Mouse (Mus musculus) neural tube, embryonic 11.5 days (tissue): ENCODE measurements around the gene Thsd4. TPM values are rescaled to one million over a fixed set of nuclear protein-coding genes. Genes with fewer than 3 reads are reported as not detected.

Experiments
- ATAC-seq: fragments of 200-750 bp; cut with Nextera tagmentation; 2 replicates; pipeline ENCODE4 v1.8.0; 2017; ENCODE audit warnings: moderate number of reproducible peaks, mild to moderate bottlenecking, moderate TSS enrichment, moderate library complexity; ENCODE audit not compliant: insufficient read depth, low FRiP score, low TSS enrichment
- DNase-seq: peaks from one replicate; pipeline ENCODE4 v3.0.0-alpha.2; 2015; ENCODE audit warnings: low spot score
- H3K27ac ChIP-seq: fragments of 300-500 bp; sonication (generic); 2 replicates; pipeline ENCODE4 v1.5.1; 2014; ENCODE audit warnings: low read depth, mild to moderate bottlenecking, low read length
- H3K27me3 ChIP-seq: fragments of 300-500 bp; sonication (generic); 2 replicates; pipeline ENCODE4 v1.6.1; 2014; ENCODE audit warnings: mild to moderate bottlenecking, low read length, mixed read lengths; ENCODE audit not compliant: control insufficient read depth, insufficient read depth
- H3K36me3 ChIP-seq: fragments of 300-500 bp; sonication (generic); 2 replicates; pipeline ENCODE4 v1.6.1; 2014; ENCODE audit warnings: mild to moderate bottlenecking, low read length, moderate library complexity, mixed read lengths; ENCODE audit not compliant: control insufficient read depth, insufficient read depth
- H3K4me1 ChIP-seq: fragments of 300-500 bp; sonication (generic); 2 replicates; pipeline ENCODE4 v1.6.1; 2014; ENCODE audit warnings: low read length, mixed read lengths; ENCODE audit not compliant: control insufficient read depth, insufficient read depth
- H3K4me2 ChIP-seq: fragments of 300-500 bp; sonication (generic); 2 replicates; pipeline ENCODE4 v1.6.1; 2014; ENCODE audit warnings: low read depth, mild to moderate bottlenecking, moderate library complexity
- H3K4me3 ChIP-seq: fragments of 300-500 bp; sonication (generic); 2 replicates; pipeline ENCODE4 v1.5.1; 2014; ENCODE audit warnings: low read depth, low read length
- H3K9ac ChIP-seq: fragments of 300-500 bp; sonication (generic); 2 replicates; pipeline ENCODE4 v1.6.1; 2014; ENCODE audit warnings: mild to moderate bottlenecking, low read length
- H3K9me3 ChIP-seq: fragments of 300-500 bp; sonication (generic); 2 replicates; pipeline ENCODE4 v1.6.1; 2016; ENCODE audit warnings: low read length; ENCODE audit not compliant: control insufficient read depth
- WGBS: fragments of 180-500 bp; shearing (Covaris S2); extraction: QIAGEN DNeasy Blood & Tissue Kit; methylation state at CpG from one replicate; pipeline ENCODE4 v1.1.7; 2014; 5-methylcytosine and 5-hydroxymethylcytosine counted together
- polyA plus RNA-seq: library from polyadenylated mRNA; unstranded; fragments of >200 nt; fragmentation: Nextera tagmentation; extraction: Ambion mirVana; gene quantifications from 2 replicates; pipeline ENCODE4 v1.2.1, GENCODE M21; 2014

The Thsd4 gene
- polyA plus RNA-seq, 1 experiment from 2014 or later: 5.4 TPM

DNA sequence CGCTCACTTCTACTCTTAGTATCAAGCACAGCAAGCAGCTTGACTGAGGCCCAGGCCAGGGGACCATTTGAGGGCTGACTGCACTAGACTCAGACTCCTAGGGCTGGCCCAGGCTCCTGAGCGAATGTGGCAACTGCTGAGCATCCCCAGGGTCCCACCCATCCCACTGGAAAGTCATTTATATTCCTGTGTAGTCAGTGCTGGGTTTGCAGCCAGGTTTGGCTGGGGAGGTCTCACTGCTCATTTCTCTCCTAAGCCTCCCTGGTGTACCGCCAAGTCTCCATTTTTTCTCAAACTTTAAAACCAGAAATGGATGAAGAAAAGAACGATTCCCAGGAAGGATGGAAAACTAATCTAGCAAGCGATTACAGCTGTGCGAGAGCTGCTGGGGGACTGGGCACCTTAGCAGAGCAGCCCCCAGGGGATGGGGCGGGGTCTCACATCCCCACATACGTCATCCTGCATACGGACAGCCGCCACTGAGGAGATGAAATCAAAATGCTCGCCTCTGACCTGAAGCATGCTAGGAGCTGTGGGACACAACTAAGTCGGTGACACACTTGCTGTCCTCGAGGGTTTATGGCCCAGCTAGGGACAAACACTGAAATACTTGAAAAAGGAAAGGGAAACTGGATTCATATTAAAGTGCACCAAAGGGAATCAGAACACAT, 67.3 kb downstream of the Thsd4 start:
- H3K4me1 ChIP-seq: peaks cover 3% of the 10 kb centered on the region; the same call in 1 of the 2 replicates
- H3K9me3 ChIP-seq: no peaks in the 10 kb centered on the region
- H3K36me3 ChIP-seq: no peaks in the 10 kb centered on the region
- H3K9ac ChIP-seq: no peak overlapping the region
- no peak for ATAC-seq
- WGBS: 78% methylated on average over 13 of the region's 13 CpGs
- H3K4me2 ChIP-seq: no peak overlapping the region
- H3K27ac ChIP-seq: no peak overlapping the region
- DNase-seq: no peak
- H3K27me3 ChIP-seq: no peaks in the 10 kb centered on the region
- H3K4me3 ChIP-seq: no peak overlapping the region

DNA sequence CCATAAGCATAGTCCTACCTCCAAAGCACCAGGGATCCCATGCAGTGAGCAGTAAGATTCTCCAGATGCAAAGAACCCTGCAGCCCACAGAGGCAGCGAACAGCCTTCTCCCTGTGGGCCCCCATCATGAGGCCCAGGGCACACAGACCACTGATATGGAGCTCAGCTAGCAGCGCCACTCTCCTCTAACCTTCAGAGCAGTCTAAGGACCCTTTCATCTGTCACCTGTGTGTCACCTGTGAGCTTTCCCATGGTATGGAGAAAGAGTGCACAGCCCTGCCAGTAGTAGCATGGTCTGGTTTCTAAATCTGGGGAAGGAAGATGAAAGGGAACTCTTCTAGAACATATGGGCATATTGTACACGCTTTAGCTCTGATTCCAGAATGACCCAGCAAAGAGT, 72.3 kb downstream of the Thsd4 start:
- no peak overlapping the region for H3K27ac ChIP-seq
- ATAC-seq (no peak), DNase-seq (no peak)
- WGBS: 80% methylated on average over 3 of the region's 3 CpGs
- H3K9ac ChIP-seq: no peak overlapping the region
- no peak overlapping the region for H3K4me2 ChIP-seq
- H3K4me3 ChIP-seq: no peak overlapping the region
- H3K36me3 ChIP-seq: no peaks in the 10 kb centered on the region
- no peaks in the 10 kb centered on the region; the same call in 1 of the 2 replicates for H3K4me1 ChIP-seq
- no peaks in the 10 kb centered on the region for H3K9me3 ChIP-seq
- H3K27me3 ChIP-seq: no peaks in the 10 kb centered on the region

GRCm38 (mm10) chr9:60445821-60446220, 76.0 kb downstream of the Thsd4 start:
- no peak for ATAC-seq
- Histone ChIP-seq H3K9me3 (no peaks in the 10 kb centered on the region), H3K27ac (no peak overlapping the region), H3K36me3 (no peaks in the 10 kb centered on the region), H3K4me2 (no peak overlapping the region), H3K9ac (no peak overlapping the region), H3K4me3 (no peak overlapping the region), H3K4me1 (no peaks in the 10 kb centered on the region), H3K27me3 (no peaks in the 10 kb centered on the region)
- WGBS: 85% methylated on average over 4 of the region's 4 CpGs
- no peak for DNase-seq

GRCm38 (mm10) chr9:60441274-60441902, 80.5 kb downstream of the Thsd4 start:
- 62% methylated on average over 10 of the region's 10 CpGs for WGBS
- no peak overlapping the region for H3K9ac ChIP-seq
- H3K4me1 ChIP-seq: no peaks in the 10 kb centered on the region
- ATAC-seq (no peak), DNase-seq (no peak)
- no peaks in the 10 kb centered on the region for H3K9me3 ChIP-seq
- no peak overlapping the region for H3K4me3 ChIP-seq
- H3K27ac ChIP-seq: no peak overlapping the region
- no peaks in the 10 kb centered on the region for H3K27me3 ChIP-seq
- H3K36me3 ChIP-seq: no peaks in the 10 kb centered on the region
- no peak overlapping the region for H3K4me2 ChIP-seq

DNA sequence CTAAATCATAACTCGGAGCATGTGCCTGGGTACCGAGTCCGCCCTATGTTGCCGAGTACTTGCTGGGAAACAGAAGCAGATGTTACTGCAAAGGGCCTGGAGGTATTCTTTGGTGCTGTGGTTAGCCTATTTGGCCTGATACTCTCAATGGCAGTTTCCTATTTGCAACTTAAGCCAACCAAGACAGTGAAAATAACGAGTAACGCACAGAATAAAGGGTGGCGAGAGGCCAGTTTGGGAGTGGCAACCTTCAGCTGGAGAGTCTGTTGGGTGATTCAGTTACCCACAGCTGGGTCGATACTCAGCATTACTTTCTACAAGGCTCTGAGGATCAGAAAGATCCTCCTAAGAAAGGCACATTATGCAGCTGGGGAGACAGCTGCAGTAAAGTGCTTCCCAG, 81.3 kb downstream of the Thsd4 start:
- no peaks in the 10 kb centered on the region for H3K27me3 ChIP-seq
- no peak overlapping the region for H3K27ac ChIP-seq
- ATAC-seq (no peak), DNase-seq (no peak)
- H3K9me3 ChIP-seq: no peaks in the 10 kb centered on the region
- H3K9ac ChIP-seq: no peak overlapping the region
- H3K4me1 ChIP-seq: no peaks in the 10 kb centered on the region
- H3K4me3 ChIP-seq: no peak overlapping the region
- H3K4me2 ChIP-seq: no peak overlapping the region
- H3K36me3 ChIP-seq: no peaks in the 10 kb centered on the region
- 93% methylated on average over 8 of the region's 8 CpGs for WGBS

GRCm38 (mm10) chr9:60436246-60436645, 85.6 kb downstream of the Thsd4 start:
- no peaks in the 10 kb centered on the region for H3K36me3 ChIP-seq
- ATAC-seq: no peak
- H3K4me2 ChIP-seq: no peak overlapping the region
- no peaks in the 10 kb centered on the region for H3K9me3 ChIP-seq
- H3K27me3 ChIP-seq: no peaks in the 10 kb centered on the region
- no peak overlapping the region for H3K9ac ChIP-seq
- H3K4me1 ChIP-seq: no peaks in the 10 kb centered on the region
- WGBS: 96% methylated on average over 3 of the region's 3 CpGs
- DNase-seq: no peak
- H3K27ac ChIP-seq: no peak overlapping the region
- H3K4me3 ChIP-seq: no peak overlapping the region

DNA sequence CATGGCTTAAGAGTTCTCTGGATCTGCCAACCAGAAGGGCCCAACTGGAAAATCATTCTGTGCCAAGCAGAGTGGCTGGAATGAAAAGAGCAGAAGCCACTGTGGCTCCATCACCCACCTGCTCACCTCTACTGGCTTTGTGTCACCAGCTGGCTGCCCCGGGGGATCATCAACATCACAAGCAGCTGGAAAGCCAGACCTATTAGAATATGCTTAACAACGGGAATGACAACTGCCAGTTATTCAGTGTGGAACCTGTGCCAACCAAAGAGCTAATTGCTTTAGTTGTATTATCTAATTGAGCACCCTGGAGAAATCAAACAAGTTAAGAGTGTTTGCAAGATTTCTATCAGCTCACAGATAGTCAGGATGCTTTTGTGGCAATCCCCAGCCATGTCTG, 87.8 kb downstream of the Thsd4 start:
- ATAC-seq (no peak), DNase-seq (no peak)
- Histone ChIP-seq H3K4me3 (no peak overlapping the region), H3K4me1 (peaks cover 2% of the 10 kb centered on the region; the same call in 1 of the 2 replicates), H3K27ac (no peak overlapping the region), H3K4me2 (no peak overlapping the region), H3K36me3 (no peaks in the 10 kb centered on the region), H3K27me3 (no peaks in the 10 kb centered on the region), H3K9me3 (no peaks in the 10 kb centered on the region), H3K9ac (no peak overlapping the region)
- 28% methylated on average over 2 of the region's 2 CpGs for WGBS

DNA sequence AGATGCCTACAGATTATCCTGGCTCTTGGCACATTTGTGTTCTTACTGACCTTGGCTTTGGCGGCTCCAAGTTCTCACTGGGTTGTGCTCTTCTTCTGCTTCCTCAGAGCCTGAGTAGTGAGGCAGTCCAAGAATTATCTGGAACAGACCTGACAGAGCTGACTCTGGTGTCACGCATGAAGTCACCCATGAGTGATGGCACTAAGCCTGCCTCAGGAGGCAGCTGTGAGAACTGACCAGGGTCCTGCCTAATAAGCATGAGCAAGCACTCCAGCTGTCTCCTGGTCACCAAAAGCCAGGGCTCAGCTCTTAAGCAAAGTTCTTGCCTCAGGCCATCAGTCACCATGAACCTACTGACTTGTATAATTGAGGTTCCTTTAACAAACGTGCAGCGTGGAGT, 89.9 kb downstream of the Thsd4 start:
- H3K4me3 ChIP-seq: no peak overlapping the region
- DNase-seq (no peak), ATAC-seq (no peak)
- WGBS: 84% methylated on average over 4 of the region's 4 CpGs
- no peak overlapping the region for H3K27ac ChIP-seq
- no peaks in the 10 kb centered on the region for H3K9me3 ChIP-seq
- no peak overlapping the region for H3K9ac ChIP-seq
- H3K4me1 ChIP-seq: peaks cover 2% of the 10 kb centered on the region; the same call in 1 of the 2 replicates
- H3K27me3 ChIP-seq: no peaks in the 10 kb centered on the region
- no peaks in the 10 kb centered on the region for H3K36me3 ChIP-seq
- no peak overlapping the region for H3K4me2 ChIP-seq

DNA sequence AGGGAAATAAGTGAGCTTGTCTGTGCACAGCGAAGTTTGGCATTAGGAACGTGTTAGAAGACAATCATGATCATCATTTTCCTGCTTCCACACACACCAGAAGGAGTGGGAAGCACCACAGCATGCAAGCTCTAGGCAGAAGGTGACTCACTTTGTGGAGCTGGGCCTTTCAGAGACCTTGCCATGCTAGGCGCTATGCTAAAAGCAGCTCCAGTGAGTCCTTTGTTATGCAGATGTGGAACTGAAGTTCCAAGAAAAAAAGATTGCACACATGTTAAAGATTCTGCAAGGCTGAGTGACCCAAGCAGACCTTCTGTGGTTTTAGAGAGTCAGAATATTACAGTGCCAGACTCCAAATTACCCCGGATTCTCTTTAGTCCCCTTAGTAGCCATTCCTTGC, 91.8 kb downstream of the Thsd4 start:
- H3K9ac ChIP-seq: no peak overlapping the region
- DNase-seq: no peak
- WGBS: 70% methylated on average over 4 of the region's 4 CpGs
- H3K4me1 ChIP-seq: peaks cover 2% of the 10 kb centered on the region; the same call in 1 of the 2 replicates
- no peak overlapping the region for H3K4me2 ChIP-seq
- ATAC-seq: no peak
- no peaks in the 10 kb centered on the region for H3K9me3 ChIP-seq
- H3K36me3 ChIP-seq: no peaks in the 10 kb centered on the region
- H3K4me3 ChIP-seq: no peak overlapping the region
- no peak overlapping the region for H3K27ac ChIP-seq
- no peaks in the 10 kb centered on the region for H3K27me3 ChIP-seq
